29 mouse cellular contexts compared by ENCODE assay signal in genomic region chr16:29325233-29325919, GRCm38 (mm10). TPM values are rescaled to one million over a fixed set of nuclear protein-coding genes. Genes with fewer than 3 reads are reported as not detected.
"Had no signal": no experiment of that assay in that cellular context is flagged by ENCODE, and none has a peak within 500 bp of the region (broad histone marks: within the 10 kb centered on the region; RNA-seq: fewer than 3 reads in every experiment).

No protein-coding gene starts in this region.

- H3K4me3 ChIP-seq: embryonic facial prominence, embryonic 10.5 days; embryonic facial prominence, embryonic 12.5 days; embryonic facial prominence, embryonic 13.5 days; embryonic facial prominence, embryonic 15.5 days; erythroblast, embryonic 14.5 days; forebrain, embryonic 10.5 days; forebrain, embryonic 12.5 days; forebrain, embryonic 13.5 days; forebrain, embryonic 15.5 days; gastrocnemius, adult 2 months had no signal

- H3K4me2 ChIP-seq: embryonic facial prominence, embryonic 12.5 days; embryonic facial prominence, embryonic 13.5 days; embryonic facial prominence, embryonic 15.5 days; forebrain, embryonic 12.5 days; forebrain, embryonic 13.5 days; forebrain, embryonic 15.5 days had no signal

- ATAC-seq: forebrain, embryonic 13.5 days; forebrain, embryonic 14.5 days; forebrain, embryonic 15.5 days; forebrain, embryonic 16.5 days; forebrain, postnatal 0 days had no signal

- H3K36me3 ChIP-seq: embryonic facial prominence, embryonic 10.5 days; embryonic facial prominence, embryonic 12.5 days; embryonic facial prominence, embryonic 13.5 days; embryonic facial prominence, embryonic 15.5 days; forebrain, embryonic 10.5 days; forebrain, embryonic 12.5 days; forebrain, embryonic 15.5 days had no signal

- H3K9me3 ChIP-seq: embryonic facial prominence, embryonic 10.5 days; embryonic facial prominence, embryonic 12.5 days; embryonic facial prominence, embryonic 13.5 days; embryonic facial prominence, embryonic 15.5 days; forebrain, embryonic 10.5 days; forebrain, embryonic 12.5 days; forebrain, embryonic 13.5 days; forebrain, embryonic 15.5 days had no signal

- H3K4me1 ChIP-seq: embryonic facial prominence, embryonic 12.5 days; embryonic facial prominence, embryonic 13.5 days; embryonic facial prominence, embryonic 15.5 days; forebrain, embryonic 10.5 days; forebrain, embryonic 13.5 days; forebrain, embryonic 15.5 days had no signal

- H3K27me3 ChIP-seq: embryonic facial prominence, embryonic 12.5 days; embryonic facial prominence, embryonic 13.5 days; embryonic facial prominence, embryonic 15.5 days; forebrain, embryonic 12.5 days; forebrain, embryonic 13.5 days; forebrain, embryonic 15.5 days had no signal

- H3K9ac ChIP-seq: embryonic facial prominence, embryonic 12.5 days; embryonic facial prominence, embryonic 13.5 days; embryonic facial prominence, embryonic 15.5 days; forebrain, embryonic 12.5 days; forebrain, embryonic 13.5 days; forebrain, embryonic 15.5 days; forebrain, postnatal 0 days had no signal

- H3K27ac ChIP-seq: embryonic facial prominence, embryonic 10.5 days; embryonic facial prominence, embryonic 12.5 days; embryonic facial prominence, embryonic 13.5 days; embryonic facial prominence, embryonic 15.5 days; forebrain, embryonic 10.5 days; forebrain, embryonic 12.5 days; forebrain, embryonic 13.5 days; forebrain, embryonic 15.5 days; gastrocnemius, adult 2 months had no signal

- DNase-seq: cerebellum, adult 18-20 months; cerebellum, adult 2 months; cerebellum, adult 8-10 months; cerebellum, adult 9-10 months; cerebellum, adult 9-11 months; cerebellum, postnatal 10 days; cerebellum, postnatal 14 days; cerebellum, postnatal 25 days; cerebellum, postnatal 36 days; embryo, embryonic 11 days; forebrain, postnatal 0 days; gastrocnemius, adult 2 months; gastrocnemius, postnatal 10 days; gastrocnemius, postnatal 14 days; gastrocnemius, postnatal 25 days; gastrocnemius, postnatal 36 days; heart, adult 18-20 months had no signal

RNA-seq across cellular contexts. Expression of gene Atp13a5, which starts 53.2 kb away (rescaled TPM):
- polyA plus RNA-seq: embryonic facial prominence, embryonic 10.5 days; erythroblast, embryonic 14.5 days; forebrain, embryonic 10.5 days; forebrain, embryonic 11.5 days; forebrain, embryonic 12.5 days had no signal
